In the genomic region with DNA sequence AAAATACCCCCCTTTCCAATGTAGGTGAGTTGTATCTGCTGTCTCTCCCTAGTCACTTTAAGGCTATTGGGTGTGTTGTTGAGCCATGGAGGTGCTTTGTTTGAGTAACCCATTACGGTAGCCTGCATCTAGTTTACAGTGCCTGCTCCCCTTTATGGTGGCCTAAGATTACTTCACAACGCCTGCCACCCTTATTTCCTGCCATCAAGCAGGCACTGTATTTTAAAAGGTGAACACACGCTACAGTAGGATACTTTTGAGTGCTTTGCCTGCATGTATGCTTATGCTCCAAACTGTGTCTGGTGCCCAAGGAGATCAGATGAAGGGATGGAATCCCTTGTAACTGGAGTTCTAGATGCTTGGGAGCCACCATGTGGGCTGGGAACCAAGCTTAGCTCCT, we compare ENCODE assay signal across 19 mouse cellular contexts. TPM values are rescaled to one million over a fixed set of nuclear protein-coding genes. Genes with fewer than 3 reads are reported as not detected.
DNase-seq lines count a peak whose midpoint lies in the region; ATAC-seq and TF ChIP-seq lines count a peak whose summit lies in the region.
"Had no signal": no experiment of that assay in that cellular context is flagged by ENCODE, and none has a peak within 500 bp of the region (broad histone marks: within the 10 kb centered on the region; RNA-seq: fewer than 3 reads in every experiment).

No protein-coding gene starts in this region.

- WGBS in spleen, adult 2 months = 29% methylated on average over 3 of the region's 3 CpGs

- H3K36me3 ChIP-seq in spleen, adult 2 months (ENCODE audit: control insufficient read depth, insufficient read depth, low read length) = no peaks in the 10 kb centered on the region
- H3K36me3 ChIP-seq: hindbrain, embryonic 13.5 days had no signal

- no peak overlapping the region for H3K4me3 ChIP-seq in spleen, adult 2 months (ENCODE audit: extremely low read depth, insufficient read depth, insufficient read length)
- H3K4me3 ChIP-seq: forebrain, embryonic 13.5 days; hindbrain, embryonic 13.5 days had no signal

- DNase-seq in spleen, adult 2 months (ENCODE audit: low read depth in 1 of 2, low spot score in 2 of 2) = no peak
- no peak for DNase-seq in spleen, postnatal 10 days (ENCODE audit: low spot score in 2 of 2)
- DNase-seq in thymus, postnatal 0 days (ENCODE audit: low spot score) = peak; percentile 56
- no peak for DNase-seq in cerebellum, adult 11-12 months
- no peak for DNase-seq in cerebellum, postnatal 14 days
- no peak for DNase-seq in heart, adult 11 months
- DNase-seq: adrenal gland, postnatal 14 days; cerebellum, adult 2 months; cerebellum, postnatal 10 days; embryo, embryonic 11 days; forebrain, postnatal 0 days; gastrocnemius, postnatal 14 days; heart, postnatal 10 days had no signal

- TF ChIP-seq POLR2A in spleen, adult 2 months (IDR thresholded peaks at IDR 0.05; ENCODE audit: low read depth, low read length) = no peak

- H3K27ac ChIP-seq in spleen, adult 2 months (ENCODE audit: insufficient read depth, low read length) = peak overlapping the region; percentile 63
- H3K27ac ChIP-seq: forebrain, embryonic 13.5 days; hindbrain, embryonic 13.5 days; hindbrain, postnatal 0 days had no signal

- ATAC-seq in CD4-positive, CD25-positive, alpha-beta regulatory T cell, adult 4 months = peak; percentile 20
- ATAC-seq: forebrain, embryonic 13.5 days; forebrain, postnatal 0 days; hindbrain, postnatal 0 days; intestine, embryonic 16.5 days had no signal

- TF ChIP-seq CTCF in spleen, adult 2 months (IDR thresholded peaks at IDR 0.05; ENCODE audit: extremely low read depth, insufficient read depth, insufficient read length, insufficient replicate concordance) = no peak

- H3K4me1 ChIP-seq in spleen, adult 2 months (ENCODE audit: control insufficient read depth, insufficient read depth, insufficient read length) = peaks cover 32% of the 10 kb centered on the region; the same call in 1 of the 2 replicates
- H3K4me1 ChIP-seq: forebrain, embryonic 13.5 days; hindbrain, embryonic 13.5 days had no signal

- no peaks in the 10 kb centered on the region for H3K27me3 ChIP-seq in spleen, adult 2 months (ENCODE audit: control insufficient read depth, insufficient read depth, low read length)
- H3K27me3 ChIP-seq: forebrain, embryonic 13.5 days had no signal

RNA-seq across cellular contexts. Expression of a gene that starts 2.2 kb away (rescaled TPM):
- 0.05 TPM in 2 replicates for polyA plus RNA-seq in spleen, adult 2 months (2012; rRNA removed)
- under 1 TPM in 1 of 2 experiments, not detected in 1; 0.24 TPM for polyA plus RNA-seq in CD4-positive, CD25-positive, alpha-beta regulatory T cell, adult 4 months (2017; shearing (Covaris generic))
- 0.17 and 0.33 TPM in 2 replicates for polyA plus RNA-seq in thymus, postnatal 0 days (2015; fragmentation: Nextera tagmentation; extraction: Ambion mirVana)
- polyA plus RNA-seq: cerebellum, adult 2 months; forebrain, embryonic 13.5 days; forebrain, postnatal 0 days; heart, embryonic 14.5 days; hindbrain, embryonic 13.5 days; hindbrain, postnatal 0 days; intestine, embryonic 16.5 days had no signal

RNA-seq across cellular contexts. Expression of a gene that starts 5.3 kb away (rescaled TPM):
- 54.4 and 58.2 TPM in 2 replicates for polyA plus RNA-seq in spleen, adult 2 months (2012; rRNA removed)
- 10 to 100 TPM; 37.7 to 55.0 TPM for polyA plus RNA-seq in CD4-positive, CD25-positive, alpha-beta regulatory T cell, adult 4 months (2017; shearing (Covaris generic))
- polyA plus RNA-seq in thymus, postnatal 0 days (2015; fragmentation: Nextera tagmentation; extraction: Ambion mirVana) = 90.8 and 112 TPM in 2 replicates
- polyA plus RNA-seq: forebrain, postnatal 0 days had no signal
